ENCODE assay signal across 23 mouse cellular contexts in the genomic region with DNA sequence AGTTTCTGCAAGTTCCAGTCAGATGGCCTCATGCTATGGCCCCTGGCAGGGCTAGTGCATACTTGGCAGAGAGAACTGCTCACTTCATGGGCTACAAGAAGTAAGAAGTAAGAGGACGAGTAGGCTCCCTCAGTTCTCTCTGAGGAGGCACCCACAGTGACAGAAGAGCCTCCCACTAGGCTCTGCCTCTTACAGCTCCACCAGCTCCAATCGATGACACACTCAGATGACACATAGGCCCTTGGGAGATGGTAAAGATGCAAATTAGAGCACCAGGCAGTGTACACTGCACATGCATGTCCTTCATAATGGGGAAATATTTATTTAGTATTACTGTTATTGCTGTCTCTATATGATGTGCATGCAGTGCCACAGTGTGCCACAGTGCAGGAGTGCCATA.
A peak's percentile ranks its signal among the peaks of the same experiment; 100 is the strongest.
DNase-seq lines count a peak whose midpoint lies in the region; ATAC-seq lines count a peak whose summit lies in the region.
"Had no signal": no experiment of that assay in that cellular context is flagged by ENCODE, and none has a peak within 500 bp of the region (broad histone marks: within the 10 kb centered on the region; RNA-seq: fewer than 3 reads in every experiment).

No protein-coding gene starts in this region.

- 62% methylated on average over 2 of the region's 2 CpGs for WGBS in hindbrain, embryonic 16.5 days
- 70% methylated on average over 2 of the region's 2 CpGs for WGBS in hindbrain, embryonic 14.5 days
- 82% methylated on average over 2 of the region's 2 CpGs for WGBS in midbrain, embryonic 16.5 days

- no peak for DNase-seq in hindbrain, embryonic 14.5 days (ENCODE audit: low spot score)
- DNase-seq in brain, adult 2 months (ENCODE audit: low read depth, low spot score), result peak; percentile 65
- peak; percentile 35 for DNase-seq in mesoderm, embryonic 11.5 days (ENCODE audit: low read depth, low spot score)
- no peak for DNase-seq in ovary, postnatal 10 days (ENCODE audit: low spot score)
- DNase-seq in urinary bladder, postnatal 10 days (ENCODE audit: low spot score), result no peak
- DNase-seq: adrenal gland, postnatal 14 days; B cell, adult 2 months; cerebellum, adult 2 months; cerebellum, postnatal 10 days; gastrocnemius, postnatal 14 days; heart, adult 2 months; heart, postnatal 14 days had no signal

- no peak overlapping the region for H3K4me3 ChIP-seq in hindbrain, embryonic 16.5 days (ENCODE audit: low read length)
- H3K4me3 ChIP-seq in hindbrain, embryonic 14.5 days (replicated peaks; ENCODE audit: low read length), result no peak overlapping the region
- H3K4me3 ChIP-seq in midbrain, embryonic 16.5 days (ENCODE audit: low read depth, low read length), result no peak overlapping the region
- H3K4me3 ChIP-seq: embryonic facial prominence, embryonic 10.5 days; forebrain, embryonic 10.5 days; heart, adult 2 months; heart, embryonic 15.5 days; hindbrain, embryonic 13.5 days had no signal

- 0 out of 2 replicates have a peak, but pooled peaks have one; percentile 41 for ATAC-seq in hindbrain, embryonic 16.5 days
- ATAC-seq in hindbrain, embryonic 14.5 days (ENCODE audit: low FRiP score), result no peak
- ATAC-seq in midbrain, embryonic 16.5 days, result no peak
- ATAC-seq: activated CD4-positive, CD25-positive, alpha-beta regulatory T cell, adult 4 months; CD4-positive, CD25-positive, alpha-beta regulatory T cell, adult 4 months; forebrain, embryonic 14.5 days; Patski had no signal

- no peaks in the 10 kb centered on the region for H3K9me3 ChIP-seq in hindbrain, embryonic 16.5 days (ENCODE audit: control insufficient read depth, low read length)
- H3K9me3 ChIP-seq in hindbrain, embryonic 14.5 days (ENCODE audit: control insufficient read depth, low read length), result no peaks in the 10 kb centered on the region
- no peaks in the 10 kb centered on the region for H3K9me3 ChIP-seq in midbrain, embryonic 16.5 days (replicated peaks; ENCODE audit: control insufficient read depth, low read length, poor library complexity, severe bottlenecking)
- H3K9me3 ChIP-seq: embryonic facial prominence, embryonic 10.5 days; forebrain, embryonic 10.5 days; heart, embryonic 15.5 days; hindbrain, embryonic 13.5 days had no signal

- H3K9ac ChIP-seq in hindbrain, embryonic 16.5 days (ENCODE audit: low read depth, low read length), result no peak overlapping the region
- H3K9ac ChIP-seq in hindbrain, embryonic 14.5 days, result no peak overlapping the region
- no peak overlapping the region for H3K9ac ChIP-seq in midbrain, embryonic 16.5 days (ENCODE audit: low read depth, low read length)
- H3K9ac ChIP-seq: heart, embryonic 15.5 days; hindbrain, embryonic 13.5 days had no signal

- H3K36me3 ChIP-seq in hindbrain, embryonic 16.5 days (ENCODE audit: control insufficient read depth, insufficient read depth, low read length), result no peaks in the 10 kb centered on the region
- no peaks in the 10 kb centered on the region for H3K36me3 ChIP-seq in hindbrain, embryonic 14.5 days (replicated peaks; ENCODE audit: control insufficient read depth, insufficient read depth)
- no peaks in the 10 kb centered on the region for H3K36me3 ChIP-seq in midbrain, embryonic 16.5 days (ENCODE audit: control insufficient read depth, insufficient read depth, low read length)
- H3K36me3 ChIP-seq: embryonic facial prominence, embryonic 10.5 days; forebrain, embryonic 10.5 days; heart, embryonic 15.5 days; hindbrain, embryonic 13.5 days had no signal

- H3K4me2 ChIP-seq in hindbrain, embryonic 16.5 days (ENCODE audit: low read length), result no peak overlapping the region
- H3K4me2 ChIP-seq in hindbrain, embryonic 14.5 days (replicated peaks), result no peak overlapping the region
- H3K4me2 ChIP-seq in midbrain, embryonic 16.5 days (ENCODE audit: low read length), result no peak overlapping the region
- H3K4me2 ChIP-seq: heart, embryonic 11.5 days; heart, embryonic 15.5 days; hindbrain, embryonic 13.5 days had no signal

- H3K27ac ChIP-seq in hindbrain, embryonic 16.5 days (ENCODE audit: low read depth, low read length), result no peak overlapping the region
- no peak overlapping the region for H3K27ac ChIP-seq in hindbrain, embryonic 14.5 days
- no peak overlapping the region for H3K27ac ChIP-seq in midbrain, embryonic 16.5 days (ENCODE audit: low read length)
- H3K27ac ChIP-seq: embryonic facial prominence, embryonic 10.5 days; forebrain, embryonic 10.5 days; heart, adult 2 months; heart, embryonic 15.5 days; hindbrain, embryonic 13.5 days had no signal

- H3K4me1 ChIP-seq in hindbrain, embryonic 16.5 days (ENCODE audit: control insufficient read depth, insufficient read depth, low read depth, low read length), result peaks cover 10% of the 10 kb centered on the region
- peaks cover 9% of the 10 kb centered on the region; the same call in 1 of the 2 replicates for H3K4me1 ChIP-seq in hindbrain, embryonic 14.5 days (replicated peaks; ENCODE audit: control insufficient read depth, insufficient read depth, low read length)
- peaks cover 10% of the 10 kb centered on the region for H3K4me1 ChIP-seq in midbrain, embryonic 16.5 days (ENCODE audit: control insufficient read depth, insufficient read depth, low read length)

- H3K27me3 ChIP-seq in hindbrain, embryonic 16.5 days (replicated peaks; ENCODE audit: control insufficient read depth, insufficient read depth, low read length), result no peaks in the 10 kb centered on the region
- no peaks in the 10 kb centered on the region for H3K27me3 ChIP-seq in hindbrain, embryonic 14.5 days (ENCODE audit: control insufficient read depth, insufficient read depth, low read length)
- H3K27me3 ChIP-seq in midbrain, embryonic 16.5 days (ENCODE audit: control insufficient read depth, insufficient read depth, low read depth, low read length), result no peaks in the 10 kb centered on the region
- H3K27me3 ChIP-seq: heart, embryonic 15.5 days; hindbrain, embryonic 13.5 days; Patski had no signal

Comparison
In these comparisons a context has a peak if more than half of its experiments do, and no peak if none do; other contexts are left out.
1. DNase-seq: peak in brain, adult 2 months (single experiment) and mesoderm, embryonic 11.5 days (single experiment); none in hindbrain, embryonic 14.5 days (single experiment), ovary, postnatal 10 days (single experiment) and urinary bladder, postnatal 10 days (single experiment).